Mouse (Mus musculus) right cerebral cortex, postnatal 36 days (tissue): ENCODE measurements around the gene Dok7.

ENCODE experiments used
- DNase-seq, 2 experiments: peaks; one replicate each; pipeline ENCODE4 v3.0.0; 2022; ENCODE audit warnings: low spot score in 2 of 2, mixed read lengths in 1 of 2

The Dok7 gene

DNA sequence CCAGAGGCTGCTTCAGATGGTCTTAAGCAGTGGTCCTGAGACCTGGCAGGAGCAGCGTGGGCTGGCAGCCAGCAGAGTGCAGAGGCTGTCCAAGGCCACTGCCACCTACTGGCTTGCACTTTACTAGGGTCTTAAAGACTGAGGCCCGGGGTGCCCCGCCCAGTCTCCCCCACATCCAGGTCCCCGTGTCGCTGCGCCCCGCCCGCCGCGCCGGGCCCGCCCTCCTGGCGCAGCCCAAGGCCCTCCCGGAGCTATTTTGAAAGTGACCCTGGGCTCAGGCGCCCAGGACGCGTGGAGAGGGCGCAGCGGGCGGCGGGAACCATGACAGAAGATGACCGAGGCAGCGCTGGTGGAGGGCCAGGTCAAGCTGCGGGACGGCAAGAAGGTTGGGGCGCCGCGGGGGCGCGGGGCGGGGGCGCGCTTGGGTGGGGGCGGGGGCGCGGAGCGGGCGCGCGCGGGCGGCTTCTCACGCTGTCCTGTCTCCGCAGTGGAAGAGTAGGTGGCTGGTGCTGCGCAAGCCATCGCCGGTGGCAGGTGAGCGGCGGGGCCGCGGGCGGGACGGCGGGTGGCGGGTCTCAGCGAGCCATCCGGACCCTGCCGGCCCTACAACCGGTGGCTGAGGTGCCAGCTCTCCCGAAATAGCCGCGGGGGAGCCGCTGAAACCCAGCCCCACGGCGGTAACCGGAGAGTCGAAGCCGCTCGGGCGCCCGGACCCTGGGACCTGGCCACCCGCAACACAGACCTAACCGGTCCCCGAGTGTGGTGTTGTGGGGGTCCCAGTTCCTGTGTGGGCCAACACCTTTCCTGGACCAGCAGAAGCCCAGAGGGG, at the start of gene Dok7:
Gene Dok7 (plus strand): TSS at position 163 of the 829 bp plus-strand sequence.
- peak; percentile 37 to 61 for DNase-seq

GRCm38 (mm10) chr5:35009163-35009562, 47.4 kb upstream of the Dok7 start:
- no peak for DNase-seq

- DNase-seq, result no peak
Observed at GRCm38 (mm10) chr5:35010656-35011055, 45.9 kb upstream of the Dok7 start.

DNA sequence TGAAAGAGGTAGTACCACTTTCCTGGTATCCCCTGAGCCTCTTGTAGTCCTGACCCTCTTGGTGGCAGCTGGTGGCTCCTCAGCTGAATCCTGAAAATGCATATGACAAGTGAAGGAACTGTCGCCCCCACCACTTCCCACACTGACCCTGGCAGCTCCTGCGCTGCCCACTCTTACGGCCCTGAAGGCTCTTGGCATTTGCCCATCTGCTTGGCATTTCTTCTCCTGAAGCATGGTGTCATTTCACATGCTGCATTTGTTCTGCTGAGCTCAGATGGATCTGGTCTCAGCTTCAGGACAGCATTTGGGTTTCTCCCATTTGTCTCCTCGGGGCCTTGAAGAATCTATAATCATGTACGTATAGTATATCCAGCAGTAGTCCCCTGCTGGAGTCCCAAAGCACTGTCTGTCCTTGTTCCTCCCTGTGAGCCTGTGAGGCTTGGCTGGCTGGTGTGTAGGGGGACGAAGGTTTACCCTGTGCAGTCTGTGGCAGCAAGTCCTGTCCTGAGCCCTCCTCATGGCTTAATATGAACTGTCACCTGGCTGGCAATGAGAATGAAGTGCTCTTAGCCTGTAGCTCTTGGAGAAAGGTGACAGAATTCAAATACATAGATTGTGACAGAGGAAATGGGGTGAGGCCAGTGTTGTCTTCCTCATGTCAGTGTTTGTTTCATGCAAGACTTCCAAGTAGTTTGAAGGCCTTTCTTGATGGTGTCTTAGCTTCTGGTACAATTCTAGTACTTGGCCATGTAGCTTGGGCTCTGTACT, 45.2 kb upstream of the Dok7 start:
- no peak for DNase-seq

DNA sequence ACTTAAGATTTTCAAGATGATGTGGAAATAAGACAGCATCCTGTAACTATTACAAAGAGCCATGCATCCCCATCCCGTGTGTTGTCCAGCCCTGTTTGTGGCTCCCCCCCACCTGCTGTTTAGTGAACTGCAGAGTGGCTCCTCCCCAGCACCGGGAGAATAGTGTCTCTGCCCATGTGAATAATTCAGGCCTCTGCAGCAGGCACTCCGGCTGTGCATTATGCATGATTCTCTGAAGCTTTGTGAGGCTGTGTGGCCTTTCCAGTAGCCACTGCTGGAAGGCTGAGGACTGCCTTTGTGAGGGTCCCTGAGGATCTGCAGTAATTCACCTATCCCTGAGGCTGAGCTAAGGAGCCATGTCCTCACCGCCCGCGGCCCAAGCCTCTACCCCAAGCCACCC, 42.5 kb upstream of the Dok7 start:
- DNase-seq, result no peak

- peak in 1 of 2 experiments; percentile 38 for DNase-seq
Observed at GRCm38 (mm10) chr5:35019673-35020300, 36.8 kb upstream of the Dok7 start.

- DNase-seq, result no peak
Observed at GRCm38 (mm10) chr5:35020410-35021241, 35.9 kb upstream of the Dok7 start.

DNA sequence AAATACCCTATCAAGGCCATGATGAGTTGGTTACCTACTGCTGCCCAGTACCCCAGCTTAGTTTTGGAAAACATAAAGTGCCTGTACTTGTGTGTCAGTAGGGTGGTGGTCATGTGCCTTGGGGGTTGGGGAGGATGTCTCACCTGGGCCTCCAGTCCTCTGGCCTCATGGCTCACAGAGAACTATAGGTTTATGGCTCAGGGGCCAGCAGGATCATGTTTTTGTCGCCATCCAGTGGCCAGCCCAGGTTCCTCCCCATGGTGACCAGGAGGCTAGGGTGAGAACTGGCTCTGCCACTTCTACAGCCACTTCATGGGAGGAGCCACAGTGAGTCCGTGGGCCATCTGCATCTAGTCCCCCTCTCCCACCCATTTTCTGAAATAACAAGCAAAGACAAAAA, 31.6 kb upstream of the Dok7 start:
- peak in 1 of 2 experiments; percentile 36 for DNase-seq

- DNase-seq, result no peak
Observed at GRCm38 (mm10) chr5:35029303-35029702, 27.3 kb upstream of the Dok7 start.

- no peak for DNase-seq
Observed at GRCm38 (mm10) chr5:35029755-35030154, 26.8 kb upstream of the Dok7 start.

- no peak for DNase-seq
Observed at GRCm38 (mm10) chr5:35033068-35033467, 23.5 kb upstream of the Dok7 start.

GRCm38 (mm10) chr5:35033619-35034018, 22.9 kb upstream of the Dok7 start:
- DNase-seq, result no peak

DNA sequence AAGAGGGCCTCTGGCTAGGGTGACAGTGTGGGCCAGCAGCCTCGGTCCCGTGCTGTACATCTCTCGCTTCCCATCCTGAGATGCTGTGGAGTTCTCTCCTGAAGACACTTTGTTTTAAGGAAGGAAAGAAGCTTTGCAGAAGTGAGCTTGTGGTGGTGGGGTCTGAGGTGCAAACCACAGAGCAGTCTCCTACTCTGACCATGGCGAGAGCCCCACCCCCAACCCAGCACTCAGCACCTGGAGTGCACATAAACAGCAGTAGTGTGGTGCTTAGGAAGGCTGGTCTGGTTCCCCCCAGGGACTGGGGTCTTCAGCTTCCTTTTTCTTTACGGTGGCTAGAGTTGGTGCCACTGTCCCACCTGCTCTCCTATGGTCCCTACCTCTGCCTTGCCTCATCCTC, 21.4 kb upstream of the Dok7 start:
- no peak for DNase-seq

DNA sequence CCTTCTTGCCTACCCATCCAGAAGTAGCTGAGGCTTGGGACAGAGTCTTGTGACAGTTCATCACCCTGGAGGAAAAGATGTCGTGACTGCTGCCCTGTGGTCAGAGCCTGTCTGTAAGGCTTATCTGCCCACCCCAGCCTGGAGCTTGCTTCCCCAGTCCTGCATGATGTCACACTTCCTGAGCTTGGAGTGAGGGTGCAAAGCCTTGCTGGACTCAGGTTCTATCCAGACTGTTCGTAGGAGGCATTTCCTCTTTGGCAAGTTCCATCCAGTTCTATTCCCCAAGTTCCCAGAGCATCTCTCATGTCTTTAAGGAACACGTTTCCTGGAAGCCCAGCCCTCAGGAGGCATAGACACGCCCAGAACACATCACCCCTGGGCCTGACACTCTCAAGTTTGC, 20.8 kb upstream of the Dok7 start:
- DNase-seq, result no peak

DNA sequence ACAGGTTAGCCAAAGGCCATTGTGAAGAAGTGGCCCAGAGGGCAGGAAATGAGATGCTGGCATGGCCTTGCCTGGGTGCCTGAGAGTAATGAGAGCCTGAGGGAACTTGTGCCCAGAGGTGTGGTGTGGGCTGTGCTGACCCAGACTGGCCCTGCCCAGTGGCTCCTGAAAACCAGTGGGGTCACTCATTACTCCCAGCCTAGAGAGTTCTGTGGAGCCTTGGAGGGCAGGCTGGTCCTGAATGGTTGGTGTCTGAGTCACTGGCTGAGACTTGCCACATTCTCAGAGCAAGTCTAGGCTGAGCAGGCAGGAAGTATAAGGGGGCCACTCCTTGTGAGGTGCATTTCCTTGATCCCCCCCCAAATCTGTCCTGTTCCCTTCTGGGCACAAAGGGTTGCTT, 19.1 kb upstream of the Dok7 start:
- DNase-seq, result no peak

GRCm38 (mm10) chr5:35041268-35041829, 15.2 kb upstream of the Dok7 start, which contains the start of gene Hgfac:
Gene Hgfac (plus strand): TSS chr5:35041509.
- DNase-seq, result no peak

DNA sequence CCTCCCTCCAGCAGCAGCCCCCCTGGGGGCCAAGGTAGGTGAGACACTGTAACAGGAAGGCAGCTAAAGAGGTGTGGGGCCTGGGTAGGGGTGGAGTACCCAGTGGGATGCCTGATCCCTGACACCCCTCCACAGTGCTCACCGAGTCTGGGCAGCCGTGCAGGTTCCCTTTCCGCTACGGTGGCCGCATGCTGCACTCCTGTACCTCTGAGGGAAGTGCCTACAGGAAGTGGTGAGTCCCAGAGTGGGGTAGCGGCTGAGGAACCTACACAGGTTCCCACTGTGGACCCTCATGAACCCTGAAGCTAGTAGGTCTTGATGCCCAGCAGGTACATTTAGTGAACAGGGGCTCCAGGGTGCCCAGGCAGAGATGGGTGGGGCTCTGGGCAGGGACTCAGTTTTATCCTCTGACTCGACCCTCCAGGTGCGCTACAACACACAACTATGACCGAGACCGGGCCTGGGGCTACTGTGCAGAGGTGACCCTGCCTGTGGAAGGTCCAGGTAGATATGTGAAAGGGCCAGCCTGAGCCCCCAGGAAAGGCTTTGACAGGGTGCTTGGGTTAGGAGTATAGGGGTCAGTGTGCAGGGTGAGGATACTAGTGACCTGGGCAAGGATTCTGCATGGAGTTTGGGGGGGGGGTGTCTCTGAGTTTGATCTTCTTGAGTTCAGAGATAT, 14.0 kb upstream of the Dok7 start:
- no peak for DNase-seq

DNA sequence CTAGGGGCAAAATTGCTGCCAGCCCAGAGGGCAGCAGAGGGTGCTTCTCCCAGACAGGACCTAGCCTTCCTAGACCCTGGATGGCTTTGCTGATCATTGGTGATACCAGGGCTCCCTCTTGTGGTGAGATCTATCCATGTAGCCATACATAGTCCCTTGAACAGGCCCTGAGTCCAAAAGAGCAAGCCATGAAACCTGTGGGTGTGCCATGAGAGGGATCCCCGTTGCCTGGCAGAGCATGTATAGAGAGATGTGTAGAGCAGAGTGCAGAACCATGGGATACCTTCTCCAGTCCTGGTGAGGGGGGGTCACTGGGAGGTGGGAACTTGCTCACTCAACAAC, 13.5 kb upstream of the Dok7 start:
- peak; percentile 51 to 61 for DNase-seq

DNA sequence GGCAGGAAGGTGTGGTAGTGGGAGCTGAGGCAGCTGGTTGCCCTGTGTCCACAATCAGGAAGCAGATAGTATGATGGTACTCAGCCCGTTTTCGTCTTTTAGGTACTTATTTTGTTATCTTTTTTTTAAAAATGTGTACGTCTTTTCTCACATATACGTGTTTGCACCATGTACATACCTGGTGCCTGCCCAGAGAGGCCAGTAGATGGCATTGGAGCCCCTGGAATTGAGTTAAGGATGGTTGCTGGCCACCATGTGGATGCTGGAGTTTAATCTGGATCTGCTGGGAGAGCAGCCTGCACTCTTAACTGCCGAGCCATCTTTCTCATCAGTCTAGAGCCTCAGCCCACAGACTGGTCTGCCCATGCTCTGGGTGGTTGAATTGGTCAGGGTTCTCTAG, 6.0 kb upstream of the Dok7 start:
- DNase-seq, result no peak

- no peak for DNase-seq
Observed at GRCm38 (mm10) chr5:35054628-35055027, 1.9 kb upstream of the Dok7 start.

DNA sequence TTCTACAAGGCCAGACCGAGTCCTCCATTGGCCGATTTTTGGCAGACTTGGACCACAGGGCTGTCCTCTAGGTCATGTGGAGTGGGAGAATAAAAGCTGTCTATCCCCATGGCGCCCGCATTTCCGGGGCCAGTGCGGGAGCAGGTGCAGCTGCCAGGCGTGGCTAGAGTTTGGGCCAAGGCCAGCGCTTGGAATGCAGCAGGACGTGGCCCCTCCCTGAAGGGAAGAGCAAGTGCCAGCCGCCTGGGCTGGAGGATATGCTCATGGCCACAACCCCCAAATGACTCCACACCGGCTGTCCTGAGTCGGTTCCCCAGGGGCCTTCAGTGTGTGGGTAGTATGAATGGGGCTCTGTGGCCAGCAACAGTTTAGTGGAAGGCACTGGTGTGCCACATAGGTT, 1.5 kb upstream of the Dok7 start:
- no peak for DNase-seq
